8 mouse cellular contexts compared by ENCODE assay signal in genomic region chr13:42101440-42102190, GRCm38 (mm10). TPM values are rescaled to one million over a fixed set of nuclear protein-coding genes. Genes with fewer than 3 reads are reported as not detected.
A peak's percentile ranks its signal among the peaks of the same experiment; 100 is the strongest.
DNase-seq lines count a peak whose midpoint lies in the region; ATAC-seq and TF ChIP-seq lines count a peak whose summit lies in the region.

No protein-coding gene starts in this region.

- intact Hi-C loops in left cerebral cortex, adult 2 months (cut with DNase I), result loop anchor here (2.0 to 5.0 kb wide), 3 partner anchors 49 to 354 kb away; partner anchors contain the start of gene Hivep1

- H3K4me3 ChIP-seq in left cerebral cortex, adult 2 months, result no peak overlapping the region
- no peak overlapping the region for H3K4me3 ChIP-seq in forebrain, embryonic 12.5 days (replicated peaks)

- peak overlapping the region; percentile 68 for H3K27ac ChIP-seq in left cerebral cortex, adult 2 months
- peak overlapping the region; percentile 5; the same call in 1 of the 2 replicates for H3K27ac ChIP-seq in forebrain, embryonic 12.5 days

- H3K9me3 ChIP-seq in forebrain, embryonic 12.5 days, result peaks cover 6% of the 10 kb centered on the region; the same call in 1 of the 2 replicates

- no peak for DNase-seq in left cerebral cortex, adult 2 months (ENCODE audit: extremely low spot score in 1 of 2, low spot score in 2 of 2)
- DNase-seq in left cerebral cortex, adult 9 months (ENCODE audit: low spot score in 2 of 2), result no peak
- DNase-seq in cerebellum, adult 11-12 months, result peak; percentile 53
- peak; percentile 43 to 63 for DNase-seq in thymus, adult 18-20 months
- no peak for DNase-seq in urinary bladder, adult 18-20 months (ENCODE audit: low spot score in 2 of 2)

- H3K36me3 ChIP-seq in forebrain, embryonic 12.5 days (replicated peaks), result peaks cover 7% of the 10 kb centered on the region; the same call in 1 of the 2 replicates

- H3K4me2 ChIP-seq in forebrain, embryonic 12.5 days, result no peak overlapping the region

- H3K27me3 ChIP-seq in forebrain, embryonic 12.5 days, result no peaks in the 10 kb centered on the region

- WGBS in forebrain, embryonic 12.5 days, result 53% methylated on average over 13 of the region's 13 CpGs

- peak; percentile 47 for TF ChIP-seq CTCF in left cerebral cortex, adult 2 months (IDR thresholded peaks at IDR 0.05)

- no peak overlapping the region for H3K9ac ChIP-seq in forebrain, embryonic 12.5 days

- peak; percentile 39 for ATAC-seq in forebrain, embryonic 12.5 days (ENCODE audit: low FRiP score)
- peak; percentile 11 for ATAC-seq in inflammation-experienced regulatory T-cells, adult 6 months
- peak; percentile 71 for ATAC-seq in megakaryocyte, adult 5-6 weeks (ENCODE audit: poor library complexity, severe bottlenecking)

- peaks cover 38% of the 10 kb centered on the region for H3K4me1 ChIP-seq in forebrain, embryonic 12.5 days

RNA-seq across cellular contexts. Expression of gene Hivep1, which starts 49.8 kb away (rescaled TPM):
- 10 to 100 TPM; 69.7 to 71.7 TPM for total RNA-seq in left cerebral cortex, adult 2 months (2021)
- polyA plus RNA-seq in forebrain, embryonic 12.5 days (2016; fragmentation: Nextera tagmentation; extraction: Ambion mirVana), result 17.4 and 22.1 TPM in 2 replicates
- 10 to 100 TPM; 10.7 to 17.4 (median 10.7) TPM for polyA plus RNA-seq in inflammation-experienced regulatory T-cells, adult 6 months (2017; shearing (Covaris generic))
- total RNA-seq in megakaryocyte, adult 5-6 weeks (2015), result 35.4 and 50.6 TPM in 2 replicates
- 8.0 and 16.3 TPM in 2 replicates for total RNA-seq in megakaryocyte, adult 5-6 weeks (2017)

Comparison
In these comparisons a context has a peak if more than half of its experiments do, and no peak if none do; other contexts are left out.
1. DNase-seq: peak in cerebellum, adult 11-12 months (single experiment) and thymus, adult 18-20 months (2 of 2); none in left cerebral cortex, adult 2 months (0 of 2), left cerebral cortex, adult 9 months (0 of 2) and urinary bladder, adult 18-20 months (0 of 2).
2. ATAC-seq: peak in every context shown above with its lines; median percentile 71 in megakaryocyte, adult 5-6 weeks; 39 in forebrain, embryonic 12.5 days; 11 in inflammation-experienced regulatory T-cells, adult 6 months.